ENCODE assay signal across 13 mouse cellular contexts in genomic region chr2:127773938-127774577, GRCm38 (mm10). TPM values are rescaled to one million over a fixed set of nuclear protein-coding genes. Genes with fewer than 3 reads are reported as not detected.
DNase-seq lines count a peak whose midpoint lies in the region; ATAC-seq lines count a peak whose summit lies in the region.
"Had no signal": no experiment of that assay in that cellular context is flagged by ENCODE, and none has a peak within 500 bp of the region (broad histone marks: within the 10 kb centered on the region; RNA-seq: fewer than 3 reads in every experiment).

No protein-coding gene starts in this region.

- peaks cover 22% of the 10 kb centered on the region for H3K36me3 ChIP-seq in erythroblast, embryonic 14.5 days (ENCODE audit: control insufficient read depth)
- peaks cover 4% of the 10 kb centered on the region; the same call in 1 of the 2 replicates for H3K36me3 ChIP-seq in liver, embryonic 13.5 days

- H3K27ac ChIP-seq in liver, embryonic 13.5 days: peak overlapping the region; percentile 87
- H3K27ac ChIP-seq: embryonic facial prominence, embryonic 12.5 days had no signal

- H3K9ac ChIP-seq in liver, embryonic 13.5 days: peak overlapping the region; percentile 55
- H3K9ac ChIP-seq: embryonic facial prominence, embryonic 12.5 days had no signal

- 42% methylated on average over 15 of the region's 15 CpGs for WGBS in liver, embryonic 13.5 days (ENCODE audit: insufficient replicate concordance)

- H3K27me3 ChIP-seq in erythroblast, embryonic 14.5 days (ENCODE audit: control insufficient read depth): no peaks in the 10 kb centered on the region
- no peaks in the 10 kb centered on the region for H3K27me3 ChIP-seq in liver, embryonic 13.5 days
- H3K27me3 ChIP-seq: embryonic facial prominence, embryonic 12.5 days had no signal

- peaks cover 22% of the 10 kb centered on the region for H3K4me1 ChIP-seq in erythroblast, embryonic 14.5 days (ENCODE audit: control insufficient read depth)
- H3K4me1 ChIP-seq in liver, embryonic 13.5 days (replicated peaks): peaks cover 12% of the 10 kb centered on the region
- H3K4me1 ChIP-seq: embryonic facial prominence, embryonic 12.5 days had no signal

- no peaks in the 10 kb centered on the region for H3K9me3 ChIP-seq in erythroblast, embryonic 14.5 days (ENCODE audit: control insufficient read depth, low read length)
- H3K9me3 ChIP-seq in liver, embryonic 13.5 days (replicated peaks): no peaks in the 10 kb centered on the region
- H3K9me3 ChIP-seq: embryonic facial prominence, embryonic 12.5 days had no signal

- peak; percentile 24 for DNase-seq in right cerebral cortex, adult 18-20 months
- DNase-seq in right cerebral cortex, postnatal 25 days: no peak
- peak; percentile 25 for DNase-seq in liver, embryonic 13.5 days
- peak; percentile 17 for DNase-seq in telencephalon, adult 2 months (ENCODE audit: low read depth, low spot score)
- no peak for DNase-seq in urinary bladder, adult 2 months (ENCODE audit: low spot score)
- DNase-seq in cerebellum, adult 8-10 months: no peak
- DNase-seq: heart, adult 18-20 months; kidney, adult 8-10 months; lung, postnatal 36 days had no signal

- peak overlapping the region; percentile 58 for H3K4me3 ChIP-seq in erythroblast, embryonic 14.5 days (replicated peaks)
- H3K4me3 ChIP-seq in liver, embryonic 13.5 days (replicated peaks): peak overlapping the region; percentile 45
- H3K4me3 ChIP-seq: embryonic facial prominence, embryonic 12.5 days had no signal

- ATAC-seq in erythroblast, adult 5-6 weeks (replicated peaks; ENCODE audit: low FRiP score, poor library complexity, severe bottlenecking): no peak
- ATAC-seq in liver, embryonic 13.5 days (ENCODE audit: low read depth): peak; percentile 96

- peak overlapping the region; percentile 60 for H3K4me2 ChIP-seq in liver, embryonic 13.5 days
- H3K4me2 ChIP-seq: embryonic facial prominence, embryonic 12.5 days had no signal

RNA-seq across cellular contexts. Expression of gene Nphp1, which starts 14.6 kb away (rescaled TPM):
- polyA plus RNA-seq in erythroblast, embryonic 14.5 days (2012): 0.31 and 0.55 TPM in 2 replicates
- 0.63 and 3.3 TPM in 2 replicates for total RNA-seq in erythroblast, adult 5-6 weeks (2015; ENCODE audit: low replicate concordance)
- total RNA-seq in erythroblast, adult 5-6 weeks (2017; ENCODE audit: low replicate concordance): 0.84 and 2.6 TPM in 2 replicates
- polyA plus RNA-seq in liver, embryonic 13.5 days (2015; fragmentation: Nextera tagmentation; extraction: Ambion mirVana): 7.7 and 9.0 TPM in 2 replicates
- polyA plus RNA-seq in urinary bladder, adult 2 months (2012; rRNA removed): 21.5 and 22.6 TPM in 2 replicates

RNA-seq across cellular contexts. Expression of gene Mtln, which starts 18.2 kb away (rescaled TPM):
- 4.0 TPM in 2 replicates for polyA plus RNA-seq in erythroblast, embryonic 14.5 days (2012)
- total RNA-seq in erythroblast, adult 5-6 weeks (2015; ENCODE audit: low replicate concordance): 1.7 and 5.6 TPM in 2 replicates
- 2.1 and 7.9 TPM in 2 replicates for total RNA-seq in erythroblast, adult 5-6 weeks (2017; ENCODE audit: low replicate concordance)
- 27.1 and 27.3 TPM in 2 replicates for polyA plus RNA-seq in liver, embryonic 13.5 days (2015; fragmentation: Nextera tagmentation; extraction: Ambion mirVana)
- 85.9 and 98.5 TPM in 2 replicates for polyA plus RNA-seq in urinary bladder, adult 2 months (2012; rRNA removed)

RNA-seq across cellular contexts. Expression of gene Mall, which starts 44.3 kb away (rescaled TPM):
- polyA plus RNA-seq in erythroblast, embryonic 14.5 days (2012): not detected in 2 replicates
- total RNA-seq in erythroblast, adult 5-6 weeks (2015; ENCODE audit: low replicate concordance): not detected in 2 replicates
- not detected in 2 replicates for total RNA-seq in erythroblast, adult 5-6 weeks (2017; ENCODE audit: low replicate concordance)
- 0.06 and 0.12 TPM in 2 replicates for polyA plus RNA-seq in liver, embryonic 13.5 days (2015; fragmentation: Nextera tagmentation; extraction: Ambion mirVana)
- polyA plus RNA-seq in urinary bladder, adult 2 months (2012; rRNA removed): 5.3 and 5.4 TPM in 2 replicates

RNA-seq across cellular contexts. Expression of gene Bub1, which starts 57.6 kb away (rescaled TPM):
- 1.3 and 1.6 TPM in 2 replicates for polyA plus RNA-seq in erythroblast, embryonic 14.5 days (2012)
- total RNA-seq in erythroblast, adult 5-6 weeks (2015; ENCODE audit: low replicate concordance): 17.6 and 31.1 TPM in 2 replicates
- total RNA-seq in erythroblast, adult 5-6 weeks (2017; ENCODE audit: low replicate concordance): 18.7 and 20.6 TPM in 2 replicates
- 35.4 and 47.9 TPM in 2 replicates for polyA plus RNA-seq in liver, embryonic 13.5 days (2015; fragmentation: Nextera tagmentation; extraction: Ambion mirVana)
- 0.74 and 0.83 TPM in 2 replicates for polyA plus RNA-seq in urinary bladder, adult 2 months (2012; rRNA removed)
- total RNA-seq: left cerebral cortex, adult 18-20 months had no signal

Comparison
In these comparisons a context has a peak if more than half of its experiments do, and no peak if none do; other contexts are left out.
1. DNase-seq: peak in right cerebral cortex, adult 18-20 months (single experiment), liver, embryonic 13.5 days (single experiment) and telencephalon, adult 2 months (single experiment); none in right cerebral cortex, postnatal 25 days (single experiment), urinary bladder, adult 2 months (single experiment) and cerebellum, adult 8-10 months (single experiment).